Comparison of ENCODE assay signal across 21 mouse cellular contexts in the genomic region with DNA sequence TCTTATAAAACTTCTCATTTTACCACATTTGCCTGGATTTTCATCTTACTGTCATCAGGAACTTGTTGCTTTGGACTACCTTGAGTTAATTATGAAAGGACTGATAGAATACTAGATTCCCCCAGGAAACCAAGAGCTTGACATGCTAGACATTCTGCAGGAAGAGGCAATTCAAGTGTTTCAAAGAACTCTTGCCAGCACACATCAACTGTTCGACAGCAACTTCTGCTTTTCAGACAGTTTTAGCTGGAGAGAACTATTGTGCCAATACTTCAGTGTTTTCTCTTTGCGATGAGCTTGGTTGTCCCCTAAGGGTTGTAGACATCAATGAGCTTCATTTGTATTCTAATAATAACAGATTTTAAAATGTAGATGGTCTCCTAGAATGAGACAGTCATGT.
DNase-seq lines count a peak whose midpoint lies in the region; ATAC-seq and TF ChIP-seq lines count a peak whose summit lies in the region.
"Had no signal": no experiment of that assay in that cellular context is flagged by ENCODE, and none has a peak within 500 bp of the region (broad histone marks: within the 10 kb centered on the region; RNA-seq: fewer than 3 reads in every experiment).

No protein-coding gene starts in this region.

- H3K36me3 ChIP-seq in hindbrain, postnatal 0 days (ENCODE audit: insufficient read depth, low read length): no peaks in the 10 kb centered on the region
- no peaks in the 10 kb centered on the region for H3K36me3 ChIP-seq in hindbrain, embryonic 12.5 days
- H3K36me3 ChIP-seq in MEL (ENCODE audit: control insufficient read depth in 1 of 2, insufficient read depth in 2 of 2, low read length in 2 of 2): no peaks in the 10 kb centered on the region
- H3K36me3 ChIP-seq: embryonic facial prominence, embryonic 10.5 days; embryonic facial prominence, embryonic 12.5 days had no signal

- no peak for TF ChIP-seq POLR2A in MEL (IDR thresholded peaks at IDR 0.05; ENCODE audit: control insufficient read depth in 1 of 2, insufficient read depth in 1 of 2, low read depth in 1 of 2, low read length in 2 of 2, poor library complexity in 1 of 2)
- TF ChIP-seq POLR2A in brain, embryonic 14.5 days (IDR thresholded peaks at IDR 0.05; ENCODE audit: borderline replicate concordance, extremely low read depth, insufficient read depth, insufficient read length, poor library complexity, severe bottlenecking): no peak

- H3K9me3 ChIP-seq in hindbrain, postnatal 0 days (ENCODE audit: low read length): no peaks in the 10 kb centered on the region
- H3K9me3 ChIP-seq in hindbrain, embryonic 12.5 days (replicated peaks): no peaks in the 10 kb centered on the region
- no peaks in the 10 kb centered on the region for H3K9me3 ChIP-seq in MEL (replicated peaks; ENCODE audit: insufficient read depth, low read length)
- H3K9me3 ChIP-seq: embryonic facial prominence, embryonic 10.5 days; embryonic facial prominence, embryonic 12.5 days; forebrain, embryonic 13.5 days had no signal

- no peak overlapping the region for H3K9ac ChIP-seq in hindbrain, postnatal 0 days (replicated peaks; ENCODE audit: low read length)
- H3K9ac ChIP-seq in hindbrain, embryonic 12.5 days: no peak overlapping the region
- H3K9ac ChIP-seq in MEL (ENCODE audit: control insufficient read depth, low read depth, low read length, poor library complexity, severe bottlenecking): no peak overlapping the region
- H3K9ac ChIP-seq: embryonic facial prominence, embryonic 12.5 days; forebrain, embryonic 13.5 days; forebrain, postnatal 0 days had no signal

- no peak for TF ChIP-seq RAD21 in MEL (IDR thresholded peaks at IDR 0.05; ENCODE audit: low read depth, low read length)

- 43% methylated on average over 2 of the region's 2 CpGs for WGBS in hindbrain, postnatal 0 days
- 71% methylated on average over 2 of the region's 2 CpGs for WGBS in hindbrain, embryonic 12.5 days

- no peaks in the 10 kb centered on the region for H3K4me1 ChIP-seq in hindbrain, postnatal 0 days (ENCODE audit: insufficient read depth, low read length)
- H3K4me1 ChIP-seq in hindbrain, embryonic 12.5 days: no peaks in the 10 kb centered on the region
- no peaks in the 10 kb centered on the region for H3K4me1 ChIP-seq in MEL (ENCODE audit: control insufficient read depth in 1 of 2, insufficient read depth in 2 of 2, low read length in 2 of 2)
- H3K4me1 ChIP-seq: embryonic facial prominence, embryonic 10.5 days; embryonic facial prominence, embryonic 12.5 days; forebrain, embryonic 13.5 days had no signal

- H3K4me3 ChIP-seq in hindbrain, postnatal 0 days (ENCODE audit: low read length): no peak overlapping the region
- H3K4me3 ChIP-seq in hindbrain, embryonic 12.5 days: no peak overlapping the region
- H3K4me3 ChIP-seq in MEL (ENCODE audit: control insufficient read depth in 1 of 2, insufficient read depth in 1 of 2, low read depth in 2 of 2, low read length in 2 of 2): no peak overlapping the region
- H3K4me3 ChIP-seq: embryonic facial prominence, embryonic 10.5 days; embryonic facial prominence, embryonic 12.5 days; forebrain, embryonic 13.5 days had no signal

- no peak overlapping the region for H3K4me2 ChIP-seq in hindbrain, postnatal 0 days (ENCODE audit: low read depth, low read length)
- no peak overlapping the region for H3K4me2 ChIP-seq in hindbrain, embryonic 12.5 days (replicated peaks)
- H3K4me2 ChIP-seq: embryonic facial prominence, embryonic 12.5 days; forebrain, embryonic 13.5 days had no signal

- no peak for ATAC-seq in hindbrain, postnatal 0 days
- no peak for ATAC-seq in hindbrain, embryonic 12.5 days (ENCODE audit: low FRiP score)
- peak; percentile 94 for ATAC-seq in hematopoietic stem cell, adult 5-6 weeks (replicated peaks in 1 of 2; ENCODE audit: insufficient read depth in 1 of 2, low FRiP score in 2 of 2, low TSS enrichment in 1 of 2, low read depth in 1 of 2, poor library complexity in 2 of 2, severe bottlenecking in 2 of 2)
- ATAC-seq: activated CD4-positive, CD25-positive, alpha-beta regulatory T cell, adult 4 months; forebrain, embryonic 13.5 days; forebrain, postnatal 0 days; Patski had no signal

- DNase-seq in hindbrain, postnatal 0 days (ENCODE audit: low spot score): peak; percentile 2
- DNase-seq in MEL (ENCODE audit: low read depth, low spot score): peak; percentile 3
- peak; percentile 46 for DNase-seq in brain, embryonic 14.5 days (ENCODE audit: low read depth)
- DNase-seq in cerebellum, adult 8-10 months: no peak
- DNase-seq in adrenal gland, postnatal 14 days: no peak
- no peak for DNase-seq in urinary bladder, adult 18-20 months (ENCODE audit: low spot score in 2 of 2)
- DNase-seq: adrenal gland, adult 8-10 months; adrenal gland, postnatal 25 days; cerebellum, adult 11-12 months; cerebellum, adult 2 months; cerebellum, adult 9-11 months; cerebellum, postnatal 14 days; cerebellum, postnatal 36 days; forebrain, postnatal 0 days had no signal

- H3K79me2 ChIP-seq in MEL (ENCODE audit: control insufficient read depth, insufficient read depth, low read length, poor library complexity): no peaks in the 10 kb centered on the region

- no peak for TF ChIP-seq EP300 in MEL (IDR thresholded peaks at IDR 0.05; ENCODE audit: low read depth in 1 of 2, low read length in 2 of 2)

- no peaks in the 10 kb centered on the region for H3K27me3 ChIP-seq in hindbrain, postnatal 0 days (ENCODE audit: insufficient read depth, low read length)
- H3K27me3 ChIP-seq in hindbrain, embryonic 12.5 days: no peaks in the 10 kb centered on the region
- H3K27me3 ChIP-seq in MEL (ENCODE audit: control insufficient read depth in 1 of 2, insufficient read depth in 2 of 2, low read length in 2 of 2): no peaks in the 10 kb centered on the region
- H3K27me3 ChIP-seq: embryonic facial prominence, embryonic 12.5 days; forebrain, embryonic 13.5 days; Patski had no signal

- no peak for TF ChIP-seq CTCF in hindbrain, postnatal 0 days (IDR thresholded peaks at IDR 0.05; ENCODE audit: low read depth)
- TF ChIP-seq CTCF in MEL (IDR thresholded peaks at IDR 0.05 in 2 of 3, conservative IDR thresholded peaks at IDR 0.05 in 1 of 3; ENCODE audit: control insufficient read depth in 1 of 3, insufficient read depth in 1 of 3, low read depth in 2 of 3, low read length in 3 of 3, poor library complexity in 1 of 3, severe bottlenecking in 1 of 3): no peak
- no peak for TF ChIP-seq CTCF in brain, embryonic 14.5 days (IDR thresholded peaks at IDR 0.05; ENCODE audit: borderline replicate concordance, extremely low read depth, insufficient read depth, insufficient read length)

- no peak overlapping the region for H3K27ac ChIP-seq in hindbrain, postnatal 0 days
- H3K27ac ChIP-seq in hindbrain, embryonic 12.5 days: no peak overlapping the region
- H3K27ac ChIP-seq in MEL (ENCODE audit: control insufficient read depth, low read depth, low read length): no peak overlapping the region
- H3K27ac ChIP-seq: embryonic facial prominence, embryonic 10.5 days; embryonic facial prominence, embryonic 12.5 days; forebrain, embryonic 13.5 days had no signal

TF ChIP-seq in MEL, 35 proteins besides CTCF, POLR2A, EP300 and RAD21:
- TF ChIP-seq MAZ (IDR thresholded peaks at IDR 0.05; ENCODE audit: low read depth, low read length): no peak
- TF ChIP-seq MEF2A (IDR thresholded peaks at IDR 0.05; ENCODE audit: extremely low read depth, insufficient replicate concordance, low read depth, low read length, poor library complexity, severe bottlenecking): no peak
- no peak for TF ChIP-seq RCOR1 (IDR thresholded peaks at IDR 0.05; ENCODE audit: low read depth, low read length)
- TF ChIP-seq HCFC1 (IDR thresholded peaks at IDR 0.05; ENCODE audit: low read depth, low read length): no peak
- TF ChIP-seq CHD2 (IDR thresholded peaks at IDR 0.05; ENCODE audit: low read length): no peak
- TF ChIP-seq MAFK (IDR thresholded peaks at IDR 0.05; ENCODE audit: borderline replicate concordance, low read depth, low read length): no peak
- TF ChIP-seq MAX (IDR thresholded peaks at IDR 0.05; ENCODE audit: low read length): no peak

Comparison
In these comparisons a context has a peak if more than half of its experiments do, and no peak if none do; other contexts are left out.
1. ATAC-seq: peak in hematopoietic stem cell, adult 5-6 weeks (2 of 2); none in hindbrain, postnatal 0 days (single experiment) and hindbrain, embryonic 12.5 days (single experiment).
2. DNase-seq: peak in hindbrain, postnatal 0 days (single experiment), MEL (single experiment) and brain, embryonic 14.5 days (single experiment); none in cerebellum, adult 8-10 months (single experiment), adrenal gland, postnatal 14 days (single experiment) and urinary bladder, adult 18-20 months (0 of 2).